Comparison of ENCODE assay signal across 9 mouse cellular contexts in the genomic region with DNA sequence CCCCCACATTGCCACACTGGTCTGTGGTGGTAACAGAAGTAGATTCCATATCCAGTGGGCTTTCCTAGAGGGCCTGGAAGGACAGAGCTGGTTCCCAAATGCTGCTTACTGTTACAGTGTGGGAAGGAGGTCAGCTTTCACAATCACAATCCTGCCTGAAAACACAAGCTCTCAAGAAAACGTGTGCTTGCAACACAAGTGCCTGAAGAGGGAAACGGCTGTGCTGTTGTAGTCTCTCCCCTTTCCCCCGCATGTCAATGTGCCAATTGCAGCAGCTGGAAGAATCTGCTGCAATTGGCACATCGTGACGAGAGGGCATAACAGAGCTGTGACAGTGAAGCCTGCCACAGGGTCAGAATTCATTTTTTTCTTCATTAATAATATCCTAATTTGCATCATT. TPM values are rescaled to one million over a fixed set of nuclear protein-coding genes. Genes with fewer than 3 reads are reported as not detected.
DNase-seq lines count a peak whose midpoint lies in the region; ATAC-seq and TF ChIP-seq lines count a peak whose summit lies in the region.
"Had no signal": no experiment of that assay in that cellular context is flagged by ENCODE, and none has a peak within 500 bp of the region (broad histone marks: within the 10 kb centered on the region; RNA-seq: fewer than 3 reads in every experiment).

No protein-coding gene starts in this region.

- under 1% methylated on average over 5 of the region's 5 CpGs for WGBS in liver, adult 2 months
- 26% methylated on average over 5 of the region's 5 CpGs for WGBS in heart, embryonic 13.5 days

- peak; percentile 32 to 35 for DNase-seq in cerebellum, postnatal 10 days
- no peak for DNase-seq in cerebellum, adult 9-11 months
- DNase-seq in liver, adult 2 months (ENCODE audit: extremely low read depth, low read depth, low spot score), result peak; percentile 84
- no peak for DNase-seq in liver
- DNase-seq in layer of hippocampus, adult 8-10 months (ENCODE audit: low spot score in 2 of 2), result no peak
- DNase-seq in cerebellum, postnatal 14 days, result no peak

- peaks cover 12% of the 10 kb centered on the region for H3K36me3 ChIP-seq in liver, adult 2 months (ENCODE audit: control insufficient read depth, insufficient read depth, low read length)
- H3K36me3 ChIP-seq in heart, embryonic 13.5 days, result no peaks in the 10 kb centered on the region
- H3K36me3 ChIP-seq: midbrain, embryonic 13.5 days had no signal

- ATAC-seq in heart, embryonic 13.5 days (ENCODE audit: extremely low read depth, insufficient number of reproducible peaks, low FRiP score, low TSS enrichment), result no peak
- peak; percentile 30; the same call in 1 of the 2 replicates for ATAC-seq in monocyte, adult 5-6 weeks (replicated peaks; ENCODE audit: insufficient number of reproducible peaks, low FRiP score, low TSS enrichment, poor library complexity, severe bottlenecking)
- ATAC-seq: midbrain, embryonic 13.5 days had no signal

- H3K27me3 ChIP-seq in liver, adult 2 months (ENCODE audit: control insufficient read depth, insufficient read depth, low read length), result no peaks in the 10 kb centered on the region
- H3K27me3 ChIP-seq in heart, embryonic 13.5 days (replicated peaks), result no peaks in the 10 kb centered on the region
- H3K27me3 ChIP-seq: midbrain, embryonic 13.5 days had no signal

- no peak for TF ChIP-seq CTCF in liver, adult 2 months (IDR thresholded peaks at IDR 0.05; ENCODE audit: low read depth, low read length)

- peaks cover 59% of the 10 kb centered on the region for H3K4me1 ChIP-seq in liver, adult 2 months (ENCODE audit: control insufficient read depth, insufficient read depth, low read length)
- peaks cover 27% of the 10 kb centered on the region for H3K4me1 ChIP-seq in heart, embryonic 13.5 days

- TF ChIP-seq POLR2A in liver, adult 2 months (IDR thresholded peaks at IDR 0.05; ENCODE audit: extremely low read depth, insufficient read depth, low read length), result no peak

- peak overlapping the region; percentile 51 for H3K9ac ChIP-seq in liver, adult 2 months (ENCODE audit: low read depth, low read length)
- H3K9ac ChIP-seq in heart, embryonic 13.5 days, result no peak overlapping the region
- H3K9ac ChIP-seq: midbrain, embryonic 13.5 days had no signal

- peaks cover 16% of the 10 kb centered on the region for H3K79me2 ChIP-seq in liver, adult 2 months (ENCODE audit: control insufficient read depth, insufficient read depth, low read length)

- peak overlapping the region; percentile 96 for H3K27ac ChIP-seq in liver, adult 2 months (replicated peaks; ENCODE audit: insufficient read depth, low read depth, low read length)
- H3K27ac ChIP-seq in heart, embryonic 13.5 days (replicated peaks), result peak overlapping the region; percentile 85
- H3K27ac ChIP-seq: midbrain, embryonic 13.5 days had no signal

- no peaks in the 10 kb centered on the region for H3K9me3 ChIP-seq in heart, embryonic 13.5 days
- H3K9me3 ChIP-seq: midbrain, embryonic 13.5 days had no signal

- H3K4me3 ChIP-seq in liver, adult 2 months (ENCODE audit: insufficient read depth, low read depth, low read length), result 0 out of 2 replicates have a peak overlapping the region, but pooled peaks have one; percentile 2
- H3K4me3 ChIP-seq in heart, embryonic 13.5 days, result no peak overlapping the region
- H3K4me3 ChIP-seq: midbrain, embryonic 13.5 days had no signal

- H3K4me2 ChIP-seq in heart, embryonic 13.5 days, result peak overlapping the region; percentile 27
- H3K4me2 ChIP-seq: midbrain, embryonic 13.5 days had no signal

RNA-seq across cellular contexts. Expression of a gene that starts 33.5 kb away (rescaled TPM):
- 566 and 594 TPM in 2 replicates for total RNA-seq in liver, adult 2 months (2014; rRNA removed)
- polyA plus RNA-seq in liver, adult 2 months (2012; rRNA removed), result 465 and 525 TPM in 2 replicates
- polyA plus RNA-seq in heart, embryonic 13.5 days (2015; fragmentation: Nextera tagmentation; extraction: Ambion mirVana), result 26.7 and 29.0 TPM in 2 replicates
- total RNA-seq in monocyte, adult 5-6 weeks (2017), result 80.0 to 111 TPM (median 92.3 TPM) in 3 replicates
- 100 to 1,000 TPM in 1 of 4 experiments, 10 to 100 TPM in 3; 62.9 to 110 (median 82.5) TPM for total RNA-seq in layer of hippocampus, adult 8-10 months (2022)

Comparison
In these comparisons a context has a peak if more than half of its experiments do, and no peak if none do; other contexts are left out.
1. DNase-seq: peak in cerebellum, postnatal 10 days (2 of 2) and liver, adult 2 months (single experiment); none in cerebellum, adult 9-11 months (single experiment), liver (single experiment), layer of hippocampus, adult 8-10 months (0 of 2) and cerebellum, postnatal 14 days (0 of 2).